Mouse (Mus musculus): ENCODE measurements around the gene Aars. TPM values are rescaled to one million over a fixed set of nuclear protein-coding genes. Genes with fewer than 3 reads are reported as not detected.

Gene Aars
- polyA plus RNA-seq, 1 experiment from 2014 or later = 89.6 TPM

DNA sequence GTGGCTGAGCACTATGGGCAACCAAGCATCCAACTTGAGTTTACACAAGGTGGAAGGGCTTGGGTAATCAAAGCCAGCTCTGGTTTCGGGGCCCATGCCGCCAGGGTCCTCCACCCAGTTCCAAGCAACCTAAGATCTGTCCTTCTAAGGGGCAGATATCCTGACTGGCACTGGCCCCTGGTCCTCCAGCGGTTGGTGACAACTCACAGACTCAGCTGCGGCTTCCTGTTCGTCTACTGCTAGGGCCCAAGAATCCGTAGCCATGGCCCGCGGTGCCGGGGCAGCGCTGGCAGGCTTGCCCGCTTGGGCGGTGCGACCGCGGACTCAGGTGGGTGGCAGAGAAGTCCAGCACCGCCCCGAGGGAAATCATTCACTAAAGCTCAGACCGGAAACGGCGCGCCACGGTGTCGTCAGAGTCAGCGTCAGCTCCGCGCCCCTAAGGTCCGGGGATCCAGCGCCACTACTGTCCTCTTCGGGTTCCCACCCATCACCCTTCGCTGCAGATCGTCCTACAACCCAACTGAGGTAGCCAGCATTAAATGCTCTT lies 5.5 kb upstream of the Aars start:
- H3K9me3 ChIP-seq (ENCODE audit: control insufficient read depth, low read length) = no peaks in the 10 kb centered on the region
- WGBS = under 1% methylated on average over 31 of the region's 31 CpGs
- H3K36me3 ChIP-seq (ENCODE audit: control insufficient read depth, insufficient read depth, low read length) = no peaks in the 10 kb centered on the region
- H3K4me1 ChIP-seq (ENCODE audit: control insufficient read depth, insufficient read depth, low read length) = no peaks in the 10 kb centered on the region; the same call in 1 of the 2 replicates
- peak; percentile 81 for DNase-seq (ENCODE audit: low spot score)
- H3K27me3 ChIP-seq (ENCODE audit: control insufficient read depth, insufficient read depth, low read length) = no peaks in the 10 kb centered on the region
- no peak overlapping the region for H3K27ac ChIP-seq (ENCODE audit: low read depth, low read length)
- H3K4me2 ChIP-seq (ENCODE audit: low read depth) = peak overlapping the region; percentile 84
- peak overlapping the region; percentile 63 for H3K4me3 ChIP-seq (ENCODE audit: low read depth, low read length)
- peak overlapping the region; percentile 87 for H3K9ac ChIP-seq (ENCODE audit: low read length)
- peak; percentile 88 for ATAC-seq (ENCODE audit: insufficient read depth, low FRiP score, low TSS enrichment)

DNA sequence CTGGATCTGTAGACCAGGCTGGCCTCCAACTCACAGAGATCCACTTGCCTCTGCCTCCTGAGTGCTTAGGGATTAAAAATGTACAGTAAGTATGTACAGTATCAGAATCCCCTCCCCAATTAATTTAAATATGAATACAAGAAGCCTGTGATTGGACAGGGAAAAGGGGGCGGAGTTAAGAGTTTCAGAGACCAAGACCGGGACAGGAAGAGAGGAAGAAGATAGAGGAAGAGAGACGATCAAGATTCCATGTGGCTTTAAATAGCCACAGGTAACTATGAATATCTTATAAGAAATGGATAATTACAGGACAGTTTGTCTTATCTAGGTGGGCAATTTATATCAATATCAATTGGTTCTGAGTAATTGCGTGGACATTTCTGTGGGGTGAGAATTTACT lies 3.4 kb upstream of the Aars start:
- Histone ChIP-seq H3K4me2 (ENCODE audit: low read depth) (no peak overlapping the region), H3K4me3 (ENCODE audit: low read depth, low read length) (no peak overlapping the region), H3K9me3 (ENCODE audit: control insufficient read depth, low read length) (no peaks in the 10 kb centered on the region), H3K27ac (ENCODE audit: low read depth, low read length) (no peak overlapping the region), H3K36me3 (ENCODE audit: control insufficient read depth, insufficient read depth, low read length) (no peaks in the 10 kb centered on the region), H3K27me3 (ENCODE audit: control insufficient read depth, insufficient read depth, low read length) (no peaks in the 10 kb centered on the region), H3K9ac (ENCODE audit: low read length) (no peak overlapping the region), H3K4me1 (ENCODE audit: control insufficient read depth, insufficient read depth, low read length) (peaks cover 3% of the 10 kb centered on the region)
- 50% methylated on average over 4 of the region's 4 CpGs for WGBS
- ATAC-seq (ENCODE audit: insufficient read depth, low FRiP score, low TSS enrichment) (no peak), DNase-seq (ENCODE audit: low spot score) (no peak)

DNA sequence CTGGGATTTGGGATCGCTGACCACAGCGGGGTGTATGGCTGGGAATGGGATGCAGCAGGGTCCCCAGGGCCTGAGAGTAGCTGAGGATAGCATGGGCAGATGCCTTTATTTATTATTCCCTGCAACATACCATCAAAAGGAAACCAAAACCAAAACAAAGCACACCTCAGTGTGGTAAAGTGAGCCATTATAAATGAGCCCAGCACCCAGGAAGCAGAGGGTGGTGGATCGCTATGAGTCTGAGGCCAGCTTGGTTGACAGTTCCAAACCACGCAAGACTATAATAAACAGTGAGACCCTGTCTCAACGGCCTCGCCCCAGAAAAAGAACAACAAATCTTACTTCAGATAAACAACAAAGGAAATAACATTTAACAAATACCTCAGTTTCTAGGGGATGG lies 2.9 kb upstream of the Aars start:
- DNase-seq (ENCODE audit: low spot score) (no peak), ATAC-seq (ENCODE audit: insufficient read depth, low FRiP score, low TSS enrichment) (no peak)
- Histone ChIP-seq H3K36me3 (ENCODE audit: control insufficient read depth, insufficient read depth, low read length) (no peaks in the 10 kb centered on the region), H3K9me3 (ENCODE audit: control insufficient read depth, low read length) (no peaks in the 10 kb centered on the region), H3K27ac (ENCODE audit: low read depth, low read length) (no peak overlapping the region), H3K4me3 (ENCODE audit: low read depth, low read length) (no peak overlapping the region), H3K27me3 (ENCODE audit: control insufficient read depth, insufficient read depth, low read length) (no peaks in the 10 kb centered on the region), H3K4me2 (ENCODE audit: low read depth) (no peak overlapping the region), H3K9ac (ENCODE audit: low read length) (no peak overlapping the region), H3K4me1 (ENCODE audit: control insufficient read depth, insufficient read depth, low read length) (peaks cover 7% of the 10 kb centered on the region)
- WGBS = 86% methylated on average over 6 of the region's 6 CpGs

DNA sequence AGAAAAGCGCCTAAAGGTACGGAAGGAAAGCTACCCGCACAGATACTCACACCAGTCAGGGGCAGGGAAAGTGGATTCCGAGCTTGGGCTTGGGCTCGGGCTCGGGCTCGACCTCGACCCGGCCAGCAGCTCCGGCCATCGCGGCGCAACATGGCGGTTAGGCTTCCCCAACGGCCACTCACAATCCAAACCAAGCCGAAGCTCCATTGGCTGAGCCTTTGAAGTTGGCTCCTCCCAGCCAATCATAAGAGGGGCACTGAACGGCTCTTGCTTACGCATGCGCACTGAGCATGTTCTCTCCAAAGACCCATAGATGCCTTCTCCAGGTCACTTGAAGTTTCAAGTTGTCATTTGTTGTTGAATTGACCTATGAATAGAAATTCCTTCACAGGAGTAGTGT lies 1.4 kb upstream of the Aars start, which contains the start of gene Ddx19b:
Gene Ddx19b, minus strand, starts transcription at position 180 of the 400 bp plus-strand sequence.
- Histone ChIP-seq H3K4me1 (ENCODE audit: control insufficient read depth, insufficient read depth, low read length) (peaks cover 11% of the 10 kb centered on the region), H3K4me2 (ENCODE audit: low read depth) (no peak within 1 kb of the TSS), H3K9ac (ENCODE audit: low read length) (no peak within 1 kb of the TSS), H3K4me3 (ENCODE audit: low read depth, low read length) (no peak within 1 kb of the TSS), H3K9me3 (ENCODE audit: control insufficient read depth, low read length) (no peaks in the 10 kb centered on the region), H3K27ac (ENCODE audit: low read depth, low read length) (no peak within 1 kb of the TSS), H3K36me3 (ENCODE audit: control insufficient read depth, insufficient read depth, low read length) (no peaks in the 10 kb centered on the region), H3K27me3 (ENCODE audit: control insufficient read depth, insufficient read depth, low read length) (no peaks in the 10 kb centered on the region)
- DNase-seq (ENCODE audit: low spot score) (no peak), ATAC-seq (ENCODE audit: insufficient read depth, low FRiP score, low TSS enrichment) (no peak)
- 95% methylated on average over 19 of the region's 19 CpGs for WGBS

DNA sequence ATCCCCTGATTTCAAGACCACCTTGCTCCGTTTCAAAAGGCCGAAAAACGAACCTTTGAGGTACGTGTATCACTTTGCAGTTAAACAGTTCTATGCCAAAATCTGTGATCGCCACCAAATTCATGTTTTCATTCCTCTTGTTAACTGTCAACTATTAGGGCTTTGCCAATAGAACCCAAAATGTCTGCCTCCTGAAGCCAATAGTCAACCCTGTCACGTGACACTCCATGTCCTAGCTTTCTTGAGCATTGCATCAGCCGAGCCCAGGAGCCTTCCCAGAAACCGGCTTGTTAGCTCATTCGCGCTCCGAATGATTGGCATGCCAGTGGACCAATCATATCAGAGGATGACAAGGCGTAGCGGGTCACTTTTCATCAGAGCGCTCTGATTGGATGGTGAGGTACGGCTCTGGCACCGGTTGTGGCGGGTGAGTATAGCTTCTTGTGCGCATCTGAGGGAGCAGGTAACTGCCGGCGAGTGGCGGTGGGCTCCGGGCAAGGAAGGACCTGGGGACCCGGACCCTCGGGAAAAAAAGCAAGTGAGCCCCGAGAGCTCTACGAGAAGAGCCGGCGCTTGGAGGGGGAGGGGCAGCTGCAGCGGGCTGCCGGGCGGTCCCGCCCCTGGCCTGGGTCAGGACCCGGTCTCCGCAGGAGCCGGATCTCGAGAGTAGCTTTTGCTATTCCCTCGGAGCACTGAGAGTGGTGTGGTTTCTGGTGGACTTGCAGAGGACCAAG lies 705 bp downstream of the Aars start:
- peak overlapping the region; percentile 69 for H3K4me3 ChIP-seq (ENCODE audit: low read depth, low read length)
- H3K36me3 ChIP-seq (ENCODE audit: control insufficient read depth, insufficient read depth, low read length) = 0 out of 2 replicates have a peak, but pooled peaks cover 3% of the 10 kb centered on the region
- peak overlapping the region; percentile 72 for H3K27ac ChIP-seq (ENCODE audit: low read depth, low read length)
- H3K4me1 ChIP-seq (ENCODE audit: control insufficient read depth, insufficient read depth, low read length) = peaks cover 11% of the 10 kb centered on the region
- peak; percentile 100 for ATAC-seq (ENCODE audit: insufficient read depth, low FRiP score, low TSS enrichment)
- DNase-seq (ENCODE audit: low spot score) = peak; percentile 95
- no peaks in the 10 kb centered on the region for H3K9me3 ChIP-seq (ENCODE audit: control insufficient read depth, low read length)
- 6% methylated on average over 37 of the region's 37 CpGs for WGBS
- peak overlapping the region; percentile 71 for H3K4me2 ChIP-seq (ENCODE audit: low read depth)
- H3K27me3 ChIP-seq (ENCODE audit: control insufficient read depth, insufficient read depth, low read length) = no peaks in the 10 kb centered on the region
- H3K9ac ChIP-seq (ENCODE audit: low read length) = peak overlapping the region; percentile 74

DNA sequence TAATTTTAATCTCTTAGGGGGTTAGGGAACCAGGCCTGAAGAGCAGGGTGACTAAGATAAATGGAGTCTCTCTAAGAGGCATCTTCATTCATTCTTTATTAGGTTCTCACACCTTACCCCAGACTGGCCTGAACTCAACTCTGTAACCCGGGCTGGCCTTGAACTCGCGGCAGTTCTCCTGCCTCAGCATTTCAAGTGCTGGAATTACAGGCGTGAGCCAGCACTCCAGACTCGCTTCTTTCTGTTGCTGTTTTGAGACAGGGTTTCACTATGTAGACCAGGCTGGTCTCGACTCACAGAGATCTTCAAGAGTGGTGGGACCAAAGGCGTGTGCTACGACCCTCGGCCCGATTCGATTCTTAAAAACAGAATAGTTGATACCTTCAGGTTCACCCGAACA lies 1.3 kb downstream of the Aars start:
- Histone ChIP-seq H3K9ac (ENCODE audit: low read length) (peak overlapping the region; percentile 74), H3K4me2 (ENCODE audit: low read depth) (peak overlapping the region; percentile 71), H3K27ac (ENCODE audit: low read depth, low read length) (no peak overlapping the region), H3K4me3 (ENCODE audit: low read depth, low read length) (peak overlapping the region; percentile 69), H3K36me3 (ENCODE audit: control insufficient read depth, insufficient read depth, low read length) (peaks cover 9% of the 10 kb centered on the region), H3K27me3 (ENCODE audit: control insufficient read depth, insufficient read depth, low read length) (no peaks in the 10 kb centered on the region), H3K9me3 (ENCODE audit: control insufficient read depth, low read length) (no peaks in the 10 kb centered on the region), H3K4me1 (ENCODE audit: control insufficient read depth, insufficient read depth, low read length) (peaks cover 11% of the 10 kb centered on the region)
- 20% methylated on average over 12 of the region's 12 CpGs for WGBS
- ATAC-seq (ENCODE audit: insufficient read depth, low FRiP score, low TSS enrichment) (peak; percentile 18), DNase-seq (ENCODE audit: low spot score) (peak; percentile 56)

DNA sequence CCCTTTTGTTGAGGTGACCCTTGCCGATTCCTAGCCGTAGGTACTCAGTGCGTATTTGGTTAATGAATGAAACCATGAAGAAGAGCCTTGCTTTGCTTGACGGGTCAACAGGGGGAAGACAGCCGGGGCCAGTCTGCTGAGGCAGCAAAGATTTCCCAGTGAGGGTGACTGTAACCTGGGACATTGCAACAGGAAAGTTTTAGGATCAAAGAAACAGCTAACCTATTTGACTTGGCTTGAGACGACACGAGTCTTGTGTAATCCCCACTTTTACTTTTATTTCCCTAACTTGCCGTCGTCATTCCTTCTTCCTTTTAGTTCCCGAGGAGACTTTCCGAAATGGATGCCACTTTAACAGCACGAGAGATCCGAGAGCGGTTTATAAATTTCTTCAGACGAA lies 3.6 kb downstream of the Aars start:
- Histone ChIP-seq H3K36me3 (ENCODE audit: control insufficient read depth, insufficient read depth, low read length) (peaks cover 17% of the 10 kb centered on the region), H3K9me3 (ENCODE audit: control insufficient read depth, low read length) (no peaks in the 10 kb centered on the region), H3K4me2 (ENCODE audit: low read depth) (no peak overlapping the region), H3K9ac (ENCODE audit: low read length) (no peak overlapping the region), H3K27ac (ENCODE audit: low read depth, low read length) (no peak overlapping the region), H3K4me3 (ENCODE audit: low read depth, low read length) (no peak overlapping the region), H3K4me1 (ENCODE audit: control insufficient read depth, insufficient read depth, low read length) (peaks cover 11% of the 10 kb centered on the region), H3K27me3 (ENCODE audit: control insufficient read depth, insufficient read depth, low read length) (no peaks in the 10 kb centered on the region)
- DNase-seq (ENCODE audit: low spot score) = no peak
- WGBS = 95% methylated on average over 15 of the region's 15 CpGs
- no peak for ATAC-seq (ENCODE audit: insufficient read depth, low FRiP score, low TSS enrichment)

DNA sequence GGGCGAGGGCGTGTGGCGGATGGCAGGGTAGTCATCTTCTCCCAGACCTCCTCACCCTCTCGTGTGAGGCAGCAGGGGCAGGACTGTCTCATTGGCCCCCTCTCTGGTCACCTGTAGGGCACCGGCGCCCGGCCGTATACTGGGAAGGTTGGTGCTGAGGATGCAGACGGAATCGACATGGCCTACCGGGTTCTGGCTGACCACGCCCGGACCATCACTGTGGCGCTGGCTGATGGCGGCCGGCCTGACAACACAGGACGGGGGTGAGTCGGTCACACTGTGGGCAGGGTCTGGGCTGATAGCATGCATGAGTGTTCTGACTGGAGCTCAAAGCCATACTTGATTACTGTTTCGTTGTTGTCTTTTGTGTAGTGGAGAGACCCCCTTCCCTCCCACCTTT lies 9.6 kb downstream of the Aars start:
- peaks cover 50% of the 10 kb centered on the region for H3K36me3 ChIP-seq (ENCODE audit: control insufficient read depth, insufficient read depth, low read length)
- H3K27ac ChIP-seq (ENCODE audit: low read depth, low read length) = no peak overlapping the region
- H3K4me3 ChIP-seq (ENCODE audit: low read depth, low read length) = no peak overlapping the region
- H3K9me3 ChIP-seq (ENCODE audit: control insufficient read depth, low read length) = no peaks in the 10 kb centered on the region
- no peaks in the 10 kb centered on the region for H3K4me1 ChIP-seq (ENCODE audit: control insufficient read depth, insufficient read depth, low read length)
- H3K9ac ChIP-seq (ENCODE audit: low read length) = no peak overlapping the region
- no peak overlapping the region for H3K4me2 ChIP-seq (ENCODE audit: low read depth)
- ATAC-seq (ENCODE audit: insufficient read depth, low FRiP score, low TSS enrichment) (no peak), DNase-seq (ENCODE audit: low spot score) (no peak)
- no peaks in the 10 kb centered on the region for H3K27me3 ChIP-seq (ENCODE audit: control insufficient read depth, insufficient read depth, low read length)
- 97% methylated on average over 19 of the region's 19 CpGs for WGBS

Measured in neural tube, embryonic 11.5 days (tissue).